Mouse (Mus musculus): ENCODE results near the gene Tmem184b. TPM values are rescaled to one million over a fixed set of nuclear protein-coding genes. Genes with fewer than 3 reads are reported as not detected.

The Tmem184b gene
- total RNA-seq, 1 experiment from 2014 or later: 3.5 TPM

GRCm38 (mm10) chr15:79359954-79360353, 43.4 kb downstream of the Tmem184b start:
- ATAC-seq (replicated peaks in 1 of 2; ENCODE audit: insufficient read depth in 1 of 2, low FRiP score in 2 of 2, low TSS enrichment in 1 of 2, low read depth in 1 of 2, poor library complexity in 2 of 2, severe bottlenecking in 2 of 2): no peak

DNA sequence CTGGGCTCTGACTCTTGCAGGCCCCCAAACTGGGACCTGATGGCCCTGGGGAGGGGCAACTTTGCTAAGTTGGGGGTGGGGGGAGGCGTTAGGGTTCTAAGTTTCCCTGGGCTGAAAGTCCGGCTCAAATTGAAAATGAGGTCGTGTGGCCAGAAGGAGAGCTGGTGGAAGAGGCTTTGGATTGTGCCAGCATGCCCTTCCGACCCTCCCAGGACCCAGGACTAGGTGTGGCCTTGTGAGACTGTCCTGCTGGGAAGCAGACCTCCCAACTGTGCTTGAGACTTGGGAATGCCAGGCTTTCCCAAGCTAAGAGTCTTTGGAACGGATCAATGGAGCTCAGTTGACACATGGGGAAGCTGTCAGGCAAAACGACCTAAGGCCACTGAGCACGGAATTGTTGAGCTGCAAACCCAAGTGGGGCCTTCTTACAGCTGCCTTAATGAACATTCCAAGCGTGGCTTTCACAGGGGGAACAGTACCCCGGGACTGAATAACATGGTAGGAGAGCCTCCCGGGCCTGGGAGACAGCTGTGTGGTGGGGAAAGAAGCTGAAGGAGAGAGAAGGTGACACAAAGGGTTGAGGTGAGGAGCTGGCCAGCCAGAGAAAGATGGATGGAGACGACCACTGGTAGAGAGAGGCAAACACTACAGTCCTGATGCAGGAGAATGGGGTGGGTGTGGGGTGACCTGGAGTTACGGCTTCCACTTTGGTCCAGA, 45.2 kb downstream of the Tmem184b start:
- ATAC-seq (replicated peaks in 1 of 2; ENCODE audit: insufficient read depth in 1 of 2, low FRiP score in 2 of 2, low TSS enrichment in 1 of 2, low read depth in 1 of 2, poor library complexity in 2 of 2, severe bottlenecking in 2 of 2): no peak

DNA sequence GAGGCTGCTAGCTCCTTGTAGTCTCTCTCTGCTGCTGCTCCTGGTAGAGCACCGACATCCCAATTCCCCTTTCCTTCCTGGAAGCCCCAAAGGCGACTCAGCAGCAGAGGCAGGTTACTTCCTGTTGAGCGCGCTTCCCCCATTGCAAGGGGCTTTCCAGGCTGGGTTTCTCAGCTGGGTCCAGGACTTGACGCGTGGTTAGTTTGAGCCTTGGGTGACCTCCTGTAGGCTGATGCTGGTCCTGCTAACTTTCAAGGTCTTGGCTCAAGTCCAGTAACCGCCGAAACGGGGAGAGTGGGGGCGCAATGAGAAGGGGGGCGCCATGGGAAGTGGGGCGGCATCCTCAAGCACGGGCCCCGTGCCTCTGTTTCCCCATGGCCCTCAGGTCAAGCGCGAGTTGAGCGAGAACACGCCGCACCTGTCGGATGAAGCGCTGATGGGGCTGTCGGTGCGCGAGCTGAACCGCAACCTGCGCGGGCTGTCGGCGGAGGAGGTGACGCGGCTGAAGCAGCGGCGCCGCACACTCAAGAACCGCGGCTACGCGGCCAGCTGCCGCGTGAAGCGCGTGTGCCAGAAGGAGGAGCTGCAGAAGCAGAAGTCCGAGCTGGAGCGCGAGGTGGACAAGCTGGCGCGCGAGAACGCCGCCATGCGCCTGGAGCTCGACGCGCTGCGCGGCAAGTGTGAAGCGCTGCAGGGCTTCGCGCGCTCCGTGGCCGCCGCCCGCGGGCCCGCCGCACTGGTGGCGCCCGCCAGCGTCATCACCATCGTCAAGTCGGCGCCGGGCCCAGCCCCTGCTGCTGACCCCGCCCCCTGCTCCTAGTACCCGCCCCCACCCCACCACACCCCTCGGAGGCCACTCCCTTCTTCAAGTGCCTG, 46.1 kb downstream of the Tmem184b start:
- peak; percentile 9 to 56; a peak in 2 of 4 replicates for ATAC-seq (replicated peaks in 1 of 2; ENCODE audit: insufficient read depth in 1 of 2, low FRiP score in 2 of 2, low TSS enrichment in 1 of 2, low read depth in 1 of 2, poor library complexity in 2 of 2, severe bottlenecking in 2 of 2)

DNA sequence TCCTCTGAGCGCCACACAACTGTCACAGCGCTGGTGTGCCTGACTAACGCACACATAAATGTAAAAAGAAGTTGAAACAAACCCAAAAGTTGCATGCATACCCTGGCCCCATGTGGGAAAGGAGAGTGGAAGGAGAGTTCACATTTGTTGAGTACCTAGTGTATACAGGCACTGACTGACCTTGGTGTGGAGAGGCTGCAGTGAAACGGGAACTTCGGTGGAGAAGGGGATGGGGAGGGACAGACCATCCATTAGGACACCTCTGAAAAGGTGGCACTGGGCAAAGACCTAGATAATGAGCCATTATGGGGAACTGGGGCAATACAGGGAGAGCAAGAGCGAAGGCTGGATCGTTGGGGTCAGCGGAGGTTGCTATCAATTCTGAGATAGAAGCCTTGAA, 46.9 kb downstream of the Tmem184b start:
- no peak for ATAC-seq (replicated peaks in 1 of 2; ENCODE audit: insufficient read depth in 1 of 2, low FRiP score in 2 of 2, low TSS enrichment in 1 of 2, low read depth in 1 of 2, poor library complexity in 2 of 2, severe bottlenecking in 2 of 2)

DNA sequence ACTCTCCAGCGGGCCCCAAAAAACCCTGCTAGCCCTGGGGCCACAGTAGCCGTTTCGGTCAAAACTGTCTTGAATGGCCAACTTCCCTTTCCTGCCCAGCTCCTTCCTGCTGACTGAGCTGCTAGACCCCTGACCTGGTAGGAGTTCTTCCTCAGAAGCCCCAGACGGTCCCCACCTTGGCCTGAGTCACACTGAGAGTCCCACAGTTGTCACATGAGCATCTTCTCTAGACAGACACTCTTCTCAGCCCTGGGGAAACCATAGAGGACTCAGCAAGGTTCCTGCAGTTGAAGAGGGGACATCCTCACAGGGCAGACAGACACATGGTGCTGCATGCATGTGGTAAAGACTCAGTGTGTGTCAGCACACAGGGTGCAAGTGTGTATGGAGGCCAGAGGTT, 48.8 kb downstream of the Tmem184b start:
- no peak for ATAC-seq (replicated peaks in 1 of 2; ENCODE audit: insufficient read depth in 1 of 2, low FRiP score in 2 of 2, low TSS enrichment in 1 of 2, low read depth in 1 of 2, poor library complexity in 2 of 2, severe bottlenecking in 2 of 2)

- no peak for ATAC-seq (replicated peaks in 1 of 2; ENCODE audit: insufficient read depth in 1 of 2, low FRiP score in 2 of 2, low TSS enrichment in 1 of 2, low read depth in 1 of 2, poor library complexity in 2 of 2, severe bottlenecking in 2 of 2)
Observed at GRCm38 (mm10) chr15:79353690-79354305, 49.6 kb downstream of the Tmem184b start.

- ATAC-seq (replicated peaks in 1 of 2; ENCODE audit: insufficient read depth in 1 of 2, low FRiP score in 2 of 2, low TSS enrichment in 1 of 2, low read depth in 1 of 2, poor library complexity in 2 of 2, severe bottlenecking in 2 of 2): no peak
Observed at GRCm38 (mm10) chr15:79352479-79352878, 50.9 kb downstream of the Tmem184b start.

DNA sequence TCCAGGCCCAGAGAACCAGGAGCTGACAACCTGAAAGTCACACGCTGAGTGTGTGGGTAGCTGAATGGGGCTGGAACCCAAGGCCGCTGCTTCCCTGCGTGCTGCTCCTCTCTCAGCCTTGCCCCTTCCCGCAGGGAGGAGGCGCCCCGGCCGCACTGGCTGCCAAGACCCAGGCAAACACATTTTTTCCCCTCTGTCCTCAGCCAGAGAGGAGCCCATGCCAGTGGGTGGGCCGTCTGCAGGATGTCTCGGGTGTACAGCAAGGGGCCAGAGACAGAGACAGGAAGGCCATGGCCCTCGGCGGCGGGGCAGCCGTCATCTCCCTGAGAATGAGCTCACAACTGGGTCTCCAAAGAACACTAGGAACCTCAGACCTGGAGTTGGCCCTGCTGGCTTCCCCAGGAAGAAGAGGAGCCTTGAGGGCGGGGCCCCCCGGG, 52.0 kb downstream of the Tmem184b start:
- ATAC-seq (replicated peaks in 1 of 2; ENCODE audit: insufficient read depth in 1 of 2, low FRiP score in 2 of 2, low TSS enrichment in 1 of 2, low read depth in 1 of 2, poor library complexity in 2 of 2, severe bottlenecking in 2 of 2): no peak

- no peak for ATAC-seq (replicated peaks in 1 of 2; ENCODE audit: insufficient read depth in 1 of 2, low FRiP score in 2 of 2, low TSS enrichment in 1 of 2, low read depth in 1 of 2, poor library complexity in 2 of 2, severe bottlenecking in 2 of 2)
Observed at GRCm38 (mm10) chr15:79350866-79351265, 52.5 kb downstream of the Tmem184b start.

DNA sequence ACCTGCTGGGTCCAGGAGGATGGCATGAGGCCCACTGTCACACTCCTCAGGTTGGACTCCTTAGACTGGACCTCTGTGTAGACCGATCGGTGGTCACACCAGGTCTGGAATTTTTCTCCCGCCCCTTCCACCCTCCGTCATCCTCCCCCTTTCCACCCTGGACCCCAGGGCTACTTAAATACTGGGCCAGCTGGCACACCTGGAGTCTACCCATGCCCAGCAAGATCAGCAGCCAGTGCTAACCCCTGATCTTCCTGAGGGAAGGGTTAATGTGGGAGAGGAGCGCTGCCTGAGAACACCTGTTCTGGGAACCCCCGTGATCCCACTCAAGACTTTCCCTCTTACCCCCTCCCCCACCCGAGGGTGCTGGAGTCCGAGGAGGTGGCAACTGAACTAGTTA, 54.7 kb downstream of the Tmem184b start:
- ATAC-seq (replicated peaks in 1 of 2; ENCODE audit: insufficient read depth in 1 of 2, low FRiP score in 2 of 2, low TSS enrichment in 1 of 2, low read depth in 1 of 2, poor library complexity in 2 of 2, severe bottlenecking in 2 of 2): no peak

DNA sequence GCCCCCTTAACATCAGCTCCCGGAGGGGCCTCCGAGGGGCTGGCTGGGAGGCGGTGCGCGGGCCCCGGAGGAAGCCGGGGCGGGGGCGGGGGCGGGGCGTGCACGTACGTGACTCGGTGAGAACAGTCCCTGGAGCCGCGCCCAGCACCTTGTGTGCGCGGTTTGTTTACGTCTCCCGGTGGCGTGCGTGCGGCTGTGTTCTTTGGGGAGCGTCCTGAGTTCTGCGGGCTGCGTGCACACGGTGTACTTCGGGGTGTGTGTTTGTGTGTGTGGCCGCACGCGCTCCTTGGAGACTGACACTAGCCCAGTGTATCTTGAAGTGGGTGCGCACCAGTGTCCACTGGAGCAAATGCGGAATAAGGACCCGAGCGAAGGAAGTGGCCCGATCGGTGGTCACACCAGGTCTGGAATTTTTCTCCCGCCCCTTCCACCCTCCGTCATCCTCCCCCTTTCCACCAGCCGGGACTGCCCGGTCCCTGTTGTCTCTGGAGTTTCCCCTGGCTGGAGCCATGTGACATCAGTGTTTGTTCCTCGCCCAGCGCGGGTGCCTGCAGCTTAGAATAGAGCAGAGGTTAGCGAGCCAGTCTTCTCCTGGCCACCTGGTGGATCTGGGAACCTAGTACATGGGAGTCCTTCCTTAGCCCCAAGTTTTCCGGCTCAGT, 55.4 kb downstream of the Tmem184b start:
- peak; percentile 35 to 51 for ATAC-seq (replicated peaks in 1 of 2; ENCODE audit: insufficient read depth in 1 of 2, low FRiP score in 2 of 2, low TSS enrichment in 1 of 2, low read depth in 1 of 2, poor library complexity in 2 of 2, severe bottlenecking in 2 of 2)

GRCm38 (mm10) chr15:79347165-79347844, 56.1 kb downstream of the Tmem184b start:
- ATAC-seq (replicated peaks in 1 of 2; ENCODE audit: insufficient read depth in 1 of 2, low FRiP score in 2 of 2, low TSS enrichment in 1 of 2, low read depth in 1 of 2, poor library complexity in 2 of 2, severe bottlenecking in 2 of 2): peak; percentile 59 to 72

- ATAC-seq (replicated peaks in 1 of 2; ENCODE audit: insufficient read depth in 1 of 2, low FRiP score in 2 of 2, low TSS enrichment in 1 of 2, low read depth in 1 of 2, poor library complexity in 2 of 2, severe bottlenecking in 2 of 2): no peak
Observed at GRCm38 (mm10) chr15:79346051-79346793, 57.1 kb downstream of the Tmem184b start, which contains the start of gene Maff. Gene Maff, plus strand, starts transcription at chr15:79346621.

DNA sequence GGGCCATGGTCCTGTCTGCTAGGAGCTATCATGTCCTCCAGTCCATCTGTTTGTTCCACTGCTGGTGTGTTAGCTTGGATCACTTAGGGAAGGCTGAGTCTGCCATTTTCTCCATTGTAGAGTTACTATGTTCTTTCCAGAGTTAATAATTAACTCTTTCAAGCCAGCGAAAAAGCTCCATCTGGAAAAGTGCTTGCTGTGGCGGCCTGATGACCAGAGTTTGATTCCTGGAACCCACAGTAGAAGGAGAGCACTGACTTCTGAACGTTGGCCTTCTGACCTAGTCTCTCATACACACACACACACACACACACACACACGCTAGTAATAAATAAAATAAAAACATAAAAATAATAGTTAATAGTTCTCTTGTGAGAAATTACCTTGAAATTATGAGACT, 58.7 kb downstream of the Tmem184b start:
- no peak for ATAC-seq (replicated peaks in 1 of 2; ENCODE audit: insufficient read depth in 1 of 2, low FRiP score in 2 of 2, low TSS enrichment in 1 of 2, low read depth in 1 of 2, poor library complexity in 2 of 2, severe bottlenecking in 2 of 2)

- no peak for ATAC-seq (replicated peaks in 1 of 2; ENCODE audit: insufficient read depth in 1 of 2, low FRiP score in 2 of 2, low TSS enrichment in 1 of 2, low read depth in 1 of 2, poor library complexity in 2 of 2, severe bottlenecking in 2 of 2)
Observed at GRCm38 (mm10) chr15:79342641-79343337, 60.6 kb downstream of the Tmem184b start.

DNA sequence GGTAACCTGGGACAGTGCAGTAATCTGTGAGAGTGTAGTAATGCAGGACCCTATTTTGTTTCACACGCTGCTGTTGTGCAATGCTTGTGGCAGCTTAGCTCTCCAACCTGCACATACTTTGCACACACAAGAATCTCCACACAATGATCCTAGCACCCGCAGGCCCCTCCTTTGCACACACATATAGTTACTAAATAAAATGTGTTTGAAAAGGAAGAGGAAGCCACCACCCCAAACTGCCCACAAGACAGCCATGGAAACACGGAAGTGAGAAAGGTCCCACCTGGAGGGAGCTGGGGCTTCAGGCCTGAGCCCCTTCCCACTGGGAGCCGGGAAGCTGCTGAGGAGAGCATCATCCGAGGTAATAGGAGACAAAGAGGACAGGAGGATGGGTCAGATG, 64.4 kb downstream of the Tmem184b start:
- no peak for ATAC-seq (replicated peaks in 1 of 2; ENCODE audit: insufficient read depth in 1 of 2, low FRiP score in 2 of 2, low TSS enrichment in 1 of 2, low read depth in 1 of 2, poor library complexity in 2 of 2, severe bottlenecking in 2 of 2)

All from hematopoietic stem cell, adult 5-6 weeks (primary cell).